Mouse (Mus musculus) embryonic fibroblast, embryonic 13.5 days (primary cell): ENCODE measurements around the gene Naa50. TPM values are rescaled to one million over a fixed set of nuclear protein-coding genes. Genes with fewer than 3 reads are reported as not detected.

Experiments used
- H3K27ac ChIP-seq: 2 replicates; pipeline ENCODE4 v1.5.1; 2012; ENCODE audit warnings: low read length, control low read depth, inconsistent platforms; ENCODE audit not compliant: insufficient read depth
- H3K4me1 ChIP-seq: 2 replicates; pipeline ENCODE4 v1.6.1; 2011; ENCODE audit warnings: low read length; ENCODE audit not compliant: control insufficient read depth, insufficient read depth
- H3K4me3 ChIP-seq: 2 replicates; pipeline ENCODE4 v1.5.1; 2011; ENCODE audit warnings: mild to moderate bottlenecking, control low read depth, low read length; ENCODE audit not compliant: insufficient read depth
- CTCF ChIP-seq: IDR thresholded peaks from 2 replicates; pipeline ENCODE4 v1.5.1; 2011; ENCODE audit warnings: mild to moderate bottlenecking, control low read depth, low read length, moderate library complexity, borderline replicate concordance; ENCODE audit not compliant: insufficient read depth
- POLR2A ChIP-seq: IDR thresholded peaks from 2 replicates; pipeline ENCODE4 v1.6.1; 2011; ENCODE audit warnings: low read depth, mild to moderate bottlenecking, control low read depth, low read length, moderate library complexity
- polyA plus RNA-seq: library from polyadenylated mRNA; stranded (reverse); fragments of >200 nt; gene quantifications from 2 replicates; pipeline ENCODE4 v1.2.4, GENCODE M21; 2011; ENCODE audit warnings: low read depth; ENCODE audit not compliant: missing spikeins, insufficient read length

The Naa50 gene
- polyA plus RNA-seq, 1 experiment: 110 TPM

- Histone ChIP-seq H3K4me3 (no peak overlapping the region), H3K27ac (peak overlapping the region; percentile 34), H3K4me1 (peaks cover 7% of the 10 kb centered on the region)
- TF ChIP-seq POLR2A: no peak
- no peak for TF ChIP-seq CTCF
These were observed 17.1 kb upstream of the Naa50 start for GRCm38 (mm10) chr16:44122574-44122973.

GRCm38 (mm10) chr16:44122982-44123725 is 16.5 kb upstream of the Naa50 start:
- peaks cover 7% of the 10 kb centered on the region for H3K4me1 ChIP-seq
- H3K27ac ChIP-seq: peak overlapping the region; percentile 34
- no peak for TF ChIP-seq POLR2A
- no peak overlapping the region for H3K4me3 ChIP-seq

- H3K4me1 ChIP-seq: peaks cover 7% of the 10 kb centered on the region
- H3K27ac ChIP-seq: 0 out of 2 replicates have a peak overlapping the region, but pooled peaks have one; percentile 24
- TF ChIP-seq CTCF: no peak
- TF ChIP-seq POLR2A: no peak
- no peak overlapping the region for H3K4me3 ChIP-seq
These were observed 15.8 kb upstream of the Naa50 start for GRCm38 (mm10) chr16:44123786-44124185.

- H3K4me3 ChIP-seq: no peak overlapping the region
- H3K4me1 ChIP-seq: peaks cover 7% of the 10 kb centered on the region
- TF ChIP-seq POLR2A: no peak
- TF ChIP-seq CTCF: no peak
- H3K27ac ChIP-seq: no peak overlapping the region
These were observed 14.9 kb upstream of the Naa50 start for GRCm38 (mm10) chr16:44124713-44125112.

GRCm38 (mm10) chr16:44125436-44125835 is 14.2 kb upstream of the Naa50 start:
- TF ChIP-seq CTCF: no peak
- TF ChIP-seq POLR2A: no peak
- Histone ChIP-seq H3K27ac (no peak overlapping the region), H3K4me1 (peaks cover 7% of the 10 kb centered on the region), H3K4me3 (no peak overlapping the region)

GRCm38 (mm10) chr16:44126437-44126836 is 13.2 kb upstream of the Naa50 start:
- Histone ChIP-seq H3K27ac (no peak overlapping the region), H3K4me1 (peaks cover 7% of the 10 kb centered on the region), H3K4me3 (no peak overlapping the region)
- no peak for TF ChIP-seq CTCF
- TF ChIP-seq POLR2A: no peak

GRCm38 (mm10) chr16:44132300-44132699 is 7.3 kb upstream of the Naa50 start:
- H3K27ac ChIP-seq: no peak overlapping the region
- H3K4me3 ChIP-seq: no peak overlapping the region
- peaks cover 4% of the 10 kb centered on the region for H3K4me1 ChIP-seq
- TF ChIP-seq CTCF (no peak), POLR2A (no peak)

- Histone ChIP-seq H3K27ac (no peak overlapping the region), H3K4me1 (peaks cover 4% of the 10 kb centered on the region), H3K4me3 (no peak overlapping the region)
- TF ChIP-seq CTCF (no peak), POLR2A (no peak)
These were observed 6.4 kb upstream of the Naa50 start for GRCm38 (mm10) chr16:44133187-44133586.

- TF ChIP-seq CTCF (no peak), POLR2A (no peak; the same call in 1 of the 2 replicates)
- peak overlapping the region; percentile 74 for H3K27ac ChIP-seq
- H3K4me3 ChIP-seq: no peak overlapping the region
- H3K4me1 ChIP-seq: peaks cover 4% of the 10 kb centered on the region
These were observed 3.1 kb upstream of the Naa50 start for GRCm38 (mm10) chr16:44136511-44137021.

- Histone ChIP-seq H3K27ac (peak overlapping the region; percentile 100), H3K4me3 (peak overlapping the region; percentile 80), H3K4me1 (peaks cover 4% of the 10 kb centered on the region)
- TF ChIP-seq CTCF (no peak), POLR2A (peak; percentile 92)
These were observed 1.2 kb upstream of the Naa50 start for GRCm38 (mm10) chr16:44138377-44138978.
